Mouse (Mus musculus) CH12.LX (cell line): Measurements from ENCODE around the gene Dcaf6.

Source experiments
- CTCF ChIP-seq, 2 experiments: IDR thresholded peaks in 1 of 2; conservative IDR thresholded peaks in 1 of 2; 2 replicates each; pipeline ENCODE4 v1.5.1; 2011 to 2012; ENCODE audit warnings: low read depth in 2 of 2, low read length in 2 of 2, improper control_type of control experiment in 1 of 2, inconsistent platforms in 1 of 2, mild to moderate bottlenecking in 1 of 2, moderate library complexity in 1 of 2
- MAFK ChIP-seq: IDR thresholded peaks from 2 replicates; pipeline ENCODE4 v1.6.1; 2011; ENCODE audit warnings: low read length, improper control_type of control experiment; ENCODE audit not compliant: insufficient replicate concordance
- MYC ChIP-seq: IDR thresholded peaks from 2 replicates; pipeline ENCODE4 v1.6.1; 2011; ENCODE audit warnings: low read depth, mild to moderate bottlenecking, improper control_type of control experiment, low read length
- POLR2A ChIP-seq: IDR thresholded peaks from 2 replicates; pipeline ENCODE4 v1.6.1; 2011; ENCODE audit warnings: low read depth, mild to moderate bottlenecking, improper control_type of control experiment, low read length

- TF ChIP-seq POLR2A, result no peak
- TF ChIP-seq MAFK, result no peak
- TF ChIP-seq MYC, result no peak
- TF ChIP-seq CTCF (conservative IDR thresholded peaks at IDR 0.05 in 1 of 2, IDR thresholded peaks at IDR 0.05 in 1 of 2; ENCODE audit: low read depth in 2 of 2, low read length in 2 of 2), result no peak
Observed at GRCm38 (mm10) chr1:165344453-165344852, 115.8 kb downstream of the Dcaf6 start.
